ENCODE assay signal across 8 mouse cellular contexts in the genomic region with DNA sequence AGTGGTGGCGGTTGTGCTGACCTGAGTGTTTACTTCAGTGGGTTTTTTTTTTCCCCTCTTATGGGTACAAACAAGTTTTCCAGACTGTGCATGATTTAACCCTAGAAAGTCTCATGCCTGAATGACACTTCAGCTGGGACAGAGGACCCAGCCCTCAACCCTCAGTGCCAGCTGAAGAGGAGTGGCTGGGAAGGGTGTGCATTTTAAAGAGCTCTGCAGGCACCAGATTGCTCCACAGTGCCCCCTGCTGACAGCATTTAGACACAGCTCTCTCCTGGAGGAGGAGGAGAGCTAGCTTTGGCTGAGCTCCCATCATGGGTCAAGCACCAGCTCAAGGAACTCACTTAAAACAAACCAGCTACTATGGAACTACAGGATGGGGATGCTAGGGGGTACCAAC. TPM values are rescaled to one million over a fixed set of nuclear protein-coding genes. Genes with fewer than 3 reads are reported as not detected.
DNase-seq lines count a peak whose midpoint lies in the region; ATAC-seq and TF ChIP-seq lines count a peak whose summit lies in the region.

No protein-coding gene starts in this region.

- 58% methylated on average over 1 of the region's 1 CpGs for WGBS in forebrain, embryonic 10.5 days
- WGBS in heart, postnatal 0 days: 91% methylated on average over 1 of the region's 1 CpGs
- whole genome bisulfite sequencing in liver, postnatal 0 days (ENCODE audit: insufficient replicate concordance): 88% methylated on average over 1 of the region's 1 CpGs
- 50% methylated on average over 1 of the region's 1 CpGs for WGBS in neural tube, embryonic 13.5 days

- H3K9me3 ChIP-seq in E14TG2a.4 (ENCODE audit: low read length): no peaks in the 10 kb centered on the region
- no peaks in the 10 kb centered on the region for H3K9me3 ChIP-seq in forebrain, embryonic 10.5 days
- no peaks in the 10 kb centered on the region for H3K9me3 ChIP-seq in heart, postnatal 0 days (replicated peaks; ENCODE audit: control insufficient read depth, low read length)
- H3K9me3 ChIP-seq in liver, postnatal 0 days (ENCODE audit: low read length): no peaks in the 10 kb centered on the region
- no peaks in the 10 kb centered on the region for H3K9me3 ChIP-seq in neural tube, embryonic 13.5 days

- no peaks in the 10 kb centered on the region for H3K36me3 ChIP-seq in E14TG2a.4 (ENCODE audit: insufficient read depth, low read length)
- no peaks in the 10 kb centered on the region for H3K36me3 ChIP-seq in forebrain, embryonic 10.5 days (replicated peaks)
- H3K36me3 ChIP-seq in heart, postnatal 0 days (replicated peaks; ENCODE audit: control insufficient read depth, insufficient read depth, low read length): no peaks in the 10 kb centered on the region
- 0 out of 2 replicates have a peak, but pooled peaks cover 3% of the 10 kb centered on the region for H3K36me3 ChIP-seq in liver, postnatal 0 days (replicated peaks; ENCODE audit: insufficient read depth, low read length)
- no peaks in the 10 kb centered on the region for H3K36me3 ChIP-seq in neural tube, embryonic 13.5 days
- no peaks in the 10 kb centered on the region for H3K36me3 ChIP-seq in testis, adult 2 months (ENCODE audit: control insufficient read depth, insufficient read depth, low read length)

- peaks cover 74% of the 10 kb centered on the region for H3K4me1 ChIP-seq in E14TG2a.4 (replicated peaks; ENCODE audit: low read depth, low read length)
- H3K4me1 ChIP-seq in forebrain, embryonic 10.5 days: peaks cover 99% of the 10 kb centered on the region
- peaks cover 52% of the 10 kb centered on the region for H3K4me1 ChIP-seq in heart, postnatal 0 days (ENCODE audit: control insufficient read depth, insufficient read depth)
- peaks cover 37% of the 10 kb centered on the region for H3K4me1 ChIP-seq in liver, postnatal 0 days (ENCODE audit: insufficient read depth)
- H3K4me1 ChIP-seq in neural tube, embryonic 13.5 days (replicated peaks): peaks cover 75% of the 10 kb centered on the region
- peaks cover 14% of the 10 kb centered on the region for H3K4me1 ChIP-seq in testis, adult 2 months (ENCODE audit: control insufficient read depth, insufficient read depth, low read length)

- peaks cover 43% of the 10 kb centered on the region for H3K27me3 ChIP-seq in E14TG2a.4 (ENCODE audit: insufficient read depth, low read length)
- no peaks in the 10 kb centered on the region for H3K27me3 ChIP-seq in forebrain, embryonic 10.5 days (ENCODE audit: poor library complexity, severe bottlenecking)
- H3K27me3 ChIP-seq in heart, postnatal 0 days (ENCODE audit: control insufficient read depth, insufficient read depth, low read length): no peaks in the 10 kb centered on the region
- H3K27me3 ChIP-seq in liver, postnatal 0 days (ENCODE audit: insufficient read depth, low read length): no peaks in the 10 kb centered on the region
- H3K27me3 ChIP-seq in neural tube, embryonic 13.5 days: no peaks in the 10 kb centered on the region
- H3K27me3 ChIP-seq in testis, adult 2 months (ENCODE audit: control insufficient read depth, insufficient read depth, low read length): no peaks in the 10 kb centered on the region

- peak overlapping the region; percentile 94 for H3K27ac ChIP-seq in forebrain, embryonic 10.5 days
- peak overlapping the region; percentile 98; the same call in 1 of the 2 replicates for H3K27ac ChIP-seq in heart, postnatal 0 days (ENCODE audit: low read depth)
- peak overlapping the region; percentile 89 for H3K27ac ChIP-seq in liver, postnatal 0 days (ENCODE audit: low read depth)
- H3K27ac ChIP-seq in neural tube, embryonic 13.5 days (replicated peaks): peak overlapping the region; percentile 79
- H3K27ac ChIP-seq in testis, adult 2 months (ENCODE audit: control insufficient read depth, insufficient read depth, low read depth, low read length): no peak overlapping the region

- ATAC-seq in heart, postnatal 0 days (ENCODE audit: insufficient read depth, low read depth): peak; percentile 43; the same call in 1 of the 2 replicates
- peak; percentile 73 for ATAC-seq in liver, postnatal 0 days
- peak; percentile 24; the same call in 1 of the 2 replicates for ATAC-seq in neural tube, embryonic 13.5 days (ENCODE audit: low read depth)

- TF ChIP-seq POLR2A in testis, adult 2 months (IDR thresholded peaks at IDR 0.05; ENCODE audit: control insufficient read depth, low read depth, low read length): no peak

- peak; percentile 88 for DNase-seq in c-Kit-positive CD71-negative TER-119-negative erythroid progenitor cells, embryonic 14.5 days (ENCODE audit: low read depth)
- DNase-seq in forebrain, embryonic 10.5 days (ENCODE audit: extremely low spot score, low spot score): peak; percentile 86
- peak; percentile 90 for DNase-seq in heart, postnatal 0 days (ENCODE audit: low spot score)
- peak; percentile 95 for DNase-seq in kidney, postnatal 4 days
- peak; percentile 93 for DNase-seq in liver, postnatal 0 days

- no peak overlapping the region for H3K4me3 ChIP-seq in E14TG2a.4 (replicated peaks; ENCODE audit: low read length)
- H3K4me3 ChIP-seq in forebrain, embryonic 10.5 days: peak overlapping the region; percentile 75
- H3K4me3 ChIP-seq in heart, postnatal 0 days (ENCODE audit: low read depth, low read length): 0 out of 2 replicates have a peak overlapping the region, but pooled peaks have one; percentile 92
- H3K4me3 ChIP-seq in liver, postnatal 0 days (ENCODE audit: low read depth, low read length): peak overlapping the region; percentile 80
- H3K4me3 ChIP-seq in neural tube, embryonic 13.5 days: 0 out of 2 replicates have a peak overlapping the region, but pooled peaks have one; percentile 71
- no peak overlapping the region for H3K4me3 ChIP-seq in testis, adult 2 months (ENCODE audit: control insufficient read depth, low read depth, low read length)

- no peak overlapping the region for H3K9ac ChIP-seq in heart, postnatal 0 days (replicated peaks; ENCODE audit: low read depth, low read length)
- no peak overlapping the region for H3K9ac ChIP-seq in liver, postnatal 0 days (replicated peaks)
- H3K9ac ChIP-seq in neural tube, embryonic 13.5 days: no peak overlapping the region

- H3K4me2 ChIP-seq in heart, postnatal 0 days (ENCODE audit: low read depth, low read length): peak overlapping the region; percentile 95; the same call in 1 of the 2 replicates
- peak overlapping the region; percentile 95 for H3K4me2 ChIP-seq in liver, postnatal 0 days (ENCODE audit: low read depth, low read length)
- peak overlapping the region; percentile 81 for H3K4me2 ChIP-seq in neural tube, embryonic 13.5 days

- no peak for TF ChIP-seq EP300 in heart, postnatal 0 days (IDR thresholded peaks at IDR 0.05; ENCODE audit: low read depth)
- no peak for TF ChIP-seq EP300 in liver, postnatal 0 days (IDR thresholded peaks at IDR 0.05; ENCODE audit: low read depth)

- peak; percentile 83 for TF ChIP-seq CTCF in E14TG2a.4 (conservative IDR thresholded peaks at IDR 0.05; ENCODE audit: low read length)
- peak; percentile 95 for TF ChIP-seq CTCF in heart, postnatal 0 days (IDR thresholded peaks at IDR 0.05; ENCODE audit: low read depth)
- peak; percentile 97 for TF ChIP-seq CTCF in liver, postnatal 0 days (IDR thresholded peaks at IDR 0.05; ENCODE audit: low read depth)
- TF ChIP-seq CTCF in testis, adult 2 months (IDR thresholded peaks at IDR 0.05; ENCODE audit: control insufficient read depth, insufficient read depth, insufficient replicate concordance, low read depth, low read length): peak; percentile 81; the same call in 1 of the 2 replicates

RNA-seq across cellular contexts. Expression of a gene that starts 2.8 kb away (rescaled TPM):
- polyA plus RNA-seq in forebrain, embryonic 10.5 days (2016; fragmentation: Nextera tagmentation; extraction: Ambion mirVana): 39.4 and 39.5 TPM in 2 replicates
- total RNA-seq in heart, postnatal 0 days (2014; rRNA removed; ENCODE audit: low replicate concordance): 18.6 and 28.6 TPM in 2 replicates
- polyA plus RNA-seq in heart, postnatal 0 days (2015; fragmentation: Nextera tagmentation; extraction: Ambion mirVana): 11.4 and 13.1 TPM in 2 replicates
- 15.2 and 17.2 TPM in 2 replicates for polyA plus RNA-seq in liver, postnatal 0 days (2015; fragmentation: Nextera tagmentation; extraction: Ambion mirVana)
- 13.9 and 16.0 TPM in 2 replicates for polyA plus RNA-seq in neural tube, embryonic 13.5 days (2015; fragmentation: Nextera tagmentation; extraction: Ambion mirVana)
- 6.1 and 7.8 TPM in 2 replicates for polyA plus RNA-seq in testis, adult 2 months (2012; rRNA removed)

RNA-seq across cellular contexts. Expression of a gene that starts 41.6 kb away (rescaled TPM):
- polyA plus RNA-seq in forebrain, embryonic 10.5 days (2016; fragmentation: Nextera tagmentation; extraction: Ambion mirVana): 76.8 and 80.9 TPM in 2 replicates
- 21.1 and 22.7 TPM in 2 replicates for total RNA-seq in heart, postnatal 0 days (2014; rRNA removed; ENCODE audit: low replicate concordance)
- 29.2 and 32.5 TPM in 2 replicates for polyA plus RNA-seq in heart, postnatal 0 days (2015; fragmentation: Nextera tagmentation; extraction: Ambion mirVana)
- 14.1 and 15.0 TPM in 2 replicates for polyA plus RNA-seq in liver, postnatal 0 days (2015; fragmentation: Nextera tagmentation; extraction: Ambion mirVana)
- 81.4 and 87.9 TPM in 2 replicates for polyA plus RNA-seq in neural tube, embryonic 13.5 days (2015; fragmentation: Nextera tagmentation; extraction: Ambion mirVana)
- polyA plus RNA-seq in testis, adult 2 months (2012; rRNA removed): 5.2 and 5.5 TPM in 2 replicates

RNA-seq across cellular contexts. Expression of a gene that starts 48.1 kb away (rescaled TPM):
- 32.9 and 33.9 TPM in 2 replicates for polyA plus RNA-seq in forebrain, embryonic 10.5 days (2016; fragmentation: Nextera tagmentation; extraction: Ambion mirVana)
- total RNA-seq in heart, postnatal 0 days (2014; rRNA removed; ENCODE audit: low replicate concordance): 25.7 and 28.9 TPM in 2 replicates
- polyA plus RNA-seq in heart, postnatal 0 days (2015; fragmentation: Nextera tagmentation; extraction: Ambion mirVana): 23.3 and 24.1 TPM in 2 replicates
- polyA plus RNA-seq in liver, postnatal 0 days (2015; fragmentation: Nextera tagmentation; extraction: Ambion mirVana): 13.0 and 15.5 TPM in 2 replicates
- polyA plus RNA-seq in neural tube, embryonic 13.5 days (2015; fragmentation: Nextera tagmentation; extraction: Ambion mirVana): 35.1 and 44.2 TPM in 2 replicates
- 17.4 and 19.3 TPM in 2 replicates for polyA plus RNA-seq in testis, adult 2 months (2012; rRNA removed)

Comparison
In these comparisons a context has a peak if more than half of its experiments do, and no peak if none do; other contexts are left out.
1. H3K4me3 ChIP-seq: peak in forebrain, embryonic 10.5 days (single experiment), heart, postnatal 0 days (single experiment), liver, postnatal 0 days (single experiment) and neural tube, embryonic 13.5 days (single experiment); none in E14TG2a.4 (single experiment) and testis, adult 2 months (single experiment).
2. Peak in every context shown above with its lines, with median percentiles within 50 percentile points of each other: CTCF ChIP-seq, DNase-seq, ATAC-seq and H3K4me2 ChIP-seq.